Mouse (Mus musculus) lung, embryonic 14.5 days (tissue): ENCODE measurements at regions not wholly inside any gene's neighbourhood (a gene's known extent, or its start where the extent isn't known, plus 50 kb on each side); places are given as distances from the start of the nearest gene placed in this dataset.

ENCODE experiments used
- ATAC-seq: fragments of 200-750 bp; cut with Nextera tagmentation; 2 replicates; pipeline ENCODE4 v1.8.0; 2017; ENCODE audit warnings: mild to moderate bottlenecking, moderate TSS enrichment, moderate library complexity; ENCODE audit not compliant: insufficient read depth
- DNase-seq: peaks from one replicate; pipeline ENCODE4 v3.0.0-alpha.2; 2015
- H3K27ac ChIP-seq: fragments of 300-500 bp; sonication (generic); 2 replicates; pipeline ENCODE4 v1.5.1; 2014; ENCODE audit warnings: low read depth, mild to moderate bottlenecking, moderate library complexity
- H3K27me3 ChIP-seq: fragments of 300-500 bp; sonication (generic); 2 replicates; pipeline ENCODE4 v1.6.1; 2014; ENCODE audit warnings: low read length, control low read depth; ENCODE audit not compliant: insufficient read depth
- H3K36me3 ChIP-seq: fragments of 300-500 bp; sonication (generic); 2 replicates; pipeline ENCODE4 v1.6.1; 2014; ENCODE audit warnings: control low read depth; ENCODE audit not compliant: insufficient read depth
- H3K4me1 ChIP-seq: fragments of 300-500 bp; sonication (generic); 2 replicates; pipeline ENCODE4 v1.6.1; 2014; ENCODE audit warnings: antibody characterized with exemption, control low read depth; ENCODE audit not compliant: insufficient read depth
- H3K4me2 ChIP-seq: fragments of 300-500 bp; sonication (generic); 2 replicates; pipeline ENCODE4 v1.6.1; 2014; ENCODE audit warnings: mild to moderate bottlenecking
- H3K4me3 ChIP-seq: fragments of 300-500 bp; sonication (generic); 2 replicates; pipeline ENCODE4 v1.5.1; 2014; ENCODE audit warnings: low read depth, low read length
- H3K9ac ChIP-seq: fragments of 300-500 bp; sonication (generic); 2 replicates; pipeline ENCODE4 v1.6.1; 2014
- H3K9me3 ChIP-seq: fragments of 300-500 bp; sonication (generic); 2 replicates; pipeline ENCODE4 v1.6.1; 2016; ENCODE audit warnings: low read depth, low read length, control low read depth
- CTCF ChIP-seq: IDR thresholded peaks from 2 replicates; pipeline ENCODE4 v1.5.1; 2016; ENCODE audit warnings: antibody characterized with exemption, low read depth
- WGBS: fragments of 180-500 bp; shearing (Covaris S2); extraction: QIAGEN DNeasy Blood & Tissue Kit; methylation state at CpG from one replicate; pipeline ENCODE4 v1.1.7; 2014; 5-methylcytosine and 5-hydroxymethylcytosine counted together

- DNase-seq: no peak
- TF ChIP-seq CTCF: no peak
- Histone ChIP-seq H3K9ac (no peak overlapping the region), H3K27me3 (no peaks in the 10 kb centered on the region), H3K4me2 (no peak overlapping the region), H3K4me1 (no peaks in the 10 kb centered on the region), H3K36me3 (no peaks in the 10 kb centered on the region), H3K9me3 (no peaks in the 10 kb centered on the region; the same call in 1 of the 2 replicates), H3K4me3 (no peak overlapping the region), H3K27ac (no peak overlapping the region)
- no peak for ATAC-seq
- WGBS: 73% methylated on average over 4 of the region's 4 CpGs
These were observed 344.0 kb downstream of the Slc4a3 start for GRCm38 (mm10) chr1:75889847-75890591.

DNA sequence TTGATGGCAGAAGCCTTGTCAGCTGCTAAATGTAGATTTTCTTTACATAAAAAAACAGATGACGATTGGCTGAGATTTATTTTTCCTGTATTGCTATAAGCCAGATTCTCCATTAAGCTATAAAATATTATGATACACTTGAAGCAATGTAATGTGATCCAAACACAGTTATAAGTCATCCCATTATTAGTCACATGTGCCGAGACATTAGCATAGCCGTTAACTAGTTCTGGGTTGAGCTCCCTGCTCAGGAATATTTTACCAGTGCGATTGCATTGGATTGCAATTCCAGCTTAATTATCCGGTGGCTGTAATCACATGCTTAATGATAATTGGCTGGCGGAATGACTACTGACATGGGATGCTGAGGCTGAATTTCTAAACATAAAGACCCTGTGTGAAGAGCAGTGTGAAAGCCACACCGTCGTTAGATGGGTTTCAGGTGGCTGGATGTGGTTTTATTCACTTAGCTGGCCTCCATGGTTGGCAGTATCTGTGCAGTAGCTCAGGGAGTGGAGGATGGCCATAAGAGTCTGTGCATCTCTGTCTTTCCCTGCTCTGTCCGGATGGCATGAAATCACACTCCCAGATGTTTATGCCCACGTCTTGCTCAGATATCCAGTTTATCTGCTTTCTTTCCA, 344.7 kb downstream of the Slc4a3 start:
- no peak overlapping the region for H3K27ac ChIP-seq
- no peaks in the 10 kb centered on the region for H3K27me3 ChIP-seq
- no peak overlapping the region for H3K4me2 ChIP-seq
- no peaks in the 10 kb centered on the region for H3K4me1 ChIP-seq
- H3K9me3 ChIP-seq: no peaks in the 10 kb centered on the region; the same call in 1 of the 2 replicates
- no peak overlapping the region for H3K9ac ChIP-seq
- DNase-seq (no peak), ATAC-seq (no peak)
- TF ChIP-seq CTCF: no peak
- H3K4me3 ChIP-seq: no peak overlapping the region
- WGBS: 83% methylated on average over 10 of the region's 10 CpGs
- H3K36me3 ChIP-seq: no peaks in the 10 kb centered on the region

GRCm38 (mm10) chr1:75895550-75895949, 349.5 kb downstream of the Slc4a3 start:
- no peaks in the 10 kb centered on the region; the same call in 1 of the 2 replicates for H3K9me3 ChIP-seq
- 95% methylated on average over 1 of the region's 1 CpGs for WGBS
- TF ChIP-seq CTCF: no peak
- ATAC-seq (no peak), DNase-seq (no peak)
- no peak overlapping the region for H3K4me2 ChIP-seq
- H3K4me1 ChIP-seq: no peaks in the 10 kb centered on the region
- H3K27me3 ChIP-seq: no peaks in the 10 kb centered on the region
- no peak overlapping the region for H3K4me3 ChIP-seq
- no peak overlapping the region for H3K27ac ChIP-seq
- H3K9ac ChIP-seq: no peak overlapping the region
- no peaks in the 10 kb centered on the region for H3K36me3 ChIP-seq

DNA sequence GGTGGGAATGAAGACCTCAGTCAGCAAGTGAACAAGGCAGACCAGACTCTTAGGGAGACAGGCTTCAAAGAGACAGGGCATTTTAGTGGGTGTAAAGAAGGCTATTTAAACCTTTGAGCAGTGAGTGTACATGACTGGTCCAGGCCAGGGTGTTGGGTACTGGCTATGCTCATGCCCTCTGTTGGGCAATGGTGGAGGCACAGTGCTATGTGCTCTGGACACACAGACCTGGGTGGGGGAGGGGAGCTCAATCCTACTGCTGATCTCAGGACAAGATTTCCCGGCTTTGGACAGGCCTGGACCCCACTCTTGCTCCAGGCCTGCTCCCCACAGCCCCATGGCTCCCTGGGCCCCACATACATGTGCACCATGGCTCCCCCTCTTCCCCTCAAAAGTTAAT, 355.1 kb downstream of the Slc4a3 start:
- no peak overlapping the region for H3K4me2 ChIP-seq
- H3K27me3 ChIP-seq: no peaks in the 10 kb centered on the region
- H3K9me3 ChIP-seq: no peaks in the 10 kb centered on the region
- DNase-seq (no peak), ATAC-seq (no peak)
- no peak overlapping the region for H3K27ac ChIP-seq
- H3K4me3 ChIP-seq: no peak overlapping the region
- 0 out of 2 replicates have a peak, but pooled peaks have one; percentile 9 for TF ChIP-seq CTCF
- WGBS: 22% methylated on average over 1 of the region's 1 CpGs
- no peak overlapping the region for H3K9ac ChIP-seq
- no peaks in the 10 kb centered on the region for H3K36me3 ChIP-seq
- no peaks in the 10 kb centered on the region for H3K4me1 ChIP-seq

DNA sequence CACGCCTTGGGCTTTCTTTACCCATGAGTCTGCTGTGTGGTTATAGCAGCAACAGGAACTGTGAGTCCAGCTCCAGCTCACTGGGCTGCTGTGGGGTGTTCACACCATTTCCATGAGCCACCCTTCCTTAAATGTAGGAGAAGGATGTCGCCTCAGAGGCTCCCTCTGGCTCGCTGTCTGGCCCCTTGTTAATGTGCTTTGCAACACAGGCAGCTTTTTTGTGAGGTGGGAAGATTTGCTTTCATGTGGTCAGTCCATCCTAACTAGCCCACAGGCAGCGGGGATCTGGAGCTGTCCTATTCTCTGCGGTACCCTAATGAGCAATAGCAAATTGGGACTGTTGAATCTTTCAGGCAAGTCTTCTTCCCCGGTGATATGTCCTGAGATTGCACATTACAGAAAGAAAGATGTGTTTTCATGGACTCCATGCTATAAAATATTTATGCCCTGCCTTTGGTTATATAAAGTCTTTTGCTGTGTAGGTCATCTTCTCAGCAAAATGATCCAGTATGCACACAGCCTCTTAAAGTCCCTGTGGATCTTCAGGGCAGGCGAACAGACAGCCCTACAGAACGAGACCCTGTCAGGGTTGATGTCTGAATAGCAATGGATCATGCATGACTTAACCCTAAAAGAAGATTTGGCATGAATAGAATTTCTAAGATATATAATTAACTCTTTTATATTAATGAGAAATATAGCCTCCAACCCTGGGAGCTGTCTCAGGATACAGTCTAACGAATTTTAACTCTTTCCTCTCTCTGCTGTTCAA, 359.8 kb downstream of the Slc4a3 start:
- no peak for DNase-seq
- TF ChIP-seq CTCF: no peak
- no peak for ATAC-seq

GRCm38 (mm10) chr1:75915311-75915710, 369.2 kb downstream of the Slc4a3 start:
- WGBS: 32% methylated on average over 2 of the region's 2 CpGs

More for the DNA sequence above, 359.8 kb downstream of the Slc4a3 start:
- no peak overlapping the region for H3K4me2 ChIP-seq
- H3K9me3 ChIP-seq: no peaks in the 10 kb centered on the region
- no peak overlapping the region for H3K9ac ChIP-seq
- WGBS: 75% methylated on average over 9 of the region's 9 CpGs
- H3K27me3 ChIP-seq: no peaks in the 10 kb centered on the region
- H3K4me3 ChIP-seq: no peak overlapping the region
- H3K27ac ChIP-seq: no peak overlapping the region
- H3K4me1 ChIP-seq: no peaks in the 10 kb centered on the region
- no peaks in the 10 kb centered on the region for H3K36me3 ChIP-seq

DNA sequence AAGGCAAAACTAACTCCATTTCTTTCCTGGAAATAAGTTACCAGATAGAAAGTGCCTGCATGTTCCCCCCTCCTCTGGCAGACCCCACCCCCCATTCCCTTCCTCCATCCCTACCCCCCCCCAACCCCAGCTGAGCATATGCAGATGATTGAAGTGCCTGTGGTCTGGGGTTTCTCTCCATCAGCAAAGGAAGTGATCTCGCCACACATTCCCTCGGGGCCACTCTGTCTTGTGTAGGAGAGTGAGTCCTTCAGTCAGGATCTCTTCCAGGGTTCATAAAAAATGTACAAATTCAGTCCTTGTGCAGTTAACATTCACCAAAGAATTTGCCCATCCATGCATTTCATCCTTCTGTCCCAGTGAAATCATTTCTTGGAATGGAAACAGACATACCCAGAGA, 370.1 kb downstream of the Slc4a3 start:
- no peak overlapping the region for H3K27ac ChIP-seq
- H3K36me3 ChIP-seq: no peaks in the 10 kb centered on the region
- no peaks in the 10 kb centered on the region for H3K9me3 ChIP-seq
- H3K4me2 ChIP-seq: no peak overlapping the region
- no peaks in the 10 kb centered on the region; the same call in 1 of the 2 replicates for H3K27me3 ChIP-seq
- WGBS: 24% methylated on average over 2 of the region's 2 CpGs
- ATAC-seq (no peak), DNase-seq (no peak)
- H3K9ac ChIP-seq: no peak overlapping the region
- TF ChIP-seq CTCF: no peak
- H3K4me1 ChIP-seq: no peaks in the 10 kb centered on the region
- no peak overlapping the region for H3K4me3 ChIP-seq

More at GRCm38 (mm10) chr1:75915311-75915710, 369.2 kb downstream of the Slc4a3 start:
- no peaks in the 10 kb centered on the region; the same call in 1 of the 2 replicates for H3K27me3 ChIP-seq
- no peak overlapping the region for H3K9ac ChIP-seq
- no peaks in the 10 kb centered on the region for H3K36me3 ChIP-seq
- no peak overlapping the region for H3K27ac ChIP-seq
- H3K4me2 ChIP-seq: no peak overlapping the region
- DNase-seq (no peak), ATAC-seq (no peak)
- no peak overlapping the region for H3K4me3 ChIP-seq
- H3K9me3 ChIP-seq: no peaks in the 10 kb centered on the region
- no peaks in the 10 kb centered on the region for H3K4me1 ChIP-seq
- no peak for TF ChIP-seq CTCF
